Mouse (Mus musculus): ENCODE data around the gene Pank3.

DNA sequence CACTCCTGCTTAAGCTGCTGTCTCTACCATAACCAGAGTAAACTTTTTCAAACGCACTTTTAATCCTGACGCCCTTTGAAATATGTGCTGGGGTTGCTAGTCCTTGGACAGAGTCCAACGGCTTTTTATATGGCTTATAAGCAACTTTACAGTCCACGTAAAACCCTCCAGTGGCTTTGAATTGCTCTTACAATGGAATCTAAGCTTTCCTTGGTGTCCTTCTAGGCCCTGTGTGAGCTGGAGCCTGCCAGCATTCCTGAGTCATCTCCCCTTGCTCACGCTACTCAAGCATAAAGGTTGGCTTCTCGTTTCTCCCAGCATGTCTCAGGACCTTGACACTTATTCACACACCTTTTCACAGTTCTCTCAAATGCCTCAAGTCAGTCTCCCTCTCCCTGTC lies 13.7 kb upstream of the Pank3 start:
- TF ChIP-seq SIN3A (IDR thresholded peaks at IDR 0.05; ENCODE audit: low read length) (no peak), CTCF (IDR thresholded peaks at IDR 0.05 in 2 of 3, conservative IDR thresholded peaks at IDR 0.05 in 1 of 3; ENCODE audit: control insufficient read depth in 1 of 3, insufficient read depth in 1 of 3, low read depth in 2 of 3, low read length in 3 of 3, poor library complexity in 1 of 3, severe bottlenecking in 1 of 3) (no peak), ETS1 (IDR thresholded peaks at IDR 0.05; ENCODE audit: low read depth, low read length) (no peak), E2F4 (IDR thresholded peaks at IDR 0.05; ENCODE audit: borderline replicate concordance, low read depth, low read length) (no peak), MAX (IDR thresholded peaks at IDR 0.05; ENCODE audit: low read length) (no peak), POLR2A (IDR thresholded peaks at IDR 0.05; ENCODE audit: control insufficient read depth in 1 of 2, insufficient read depth in 1 of 2, low read depth in 1 of 2, low read length in 2 of 2, poor library complexity in 1 of 2) (no peak), USF1 (IDR thresholded peaks at IDR 0.05; ENCODE audit: low read depth, low read length) (no peak), TCF12 (IDR thresholded peaks at IDR 0.05; ENCODE audit: low read depth, low read length) (no peak), ZC3H11A (IDR thresholded peaks at IDR 0.05; ENCODE audit: low read depth, low read length) (no peak), POLR2AphosphoS2 (IDR thresholded peaks at IDR 0.05; ENCODE audit: low read length) (no peak), RCOR1 (IDR thresholded peaks at IDR 0.05; ENCODE audit: low read depth, low read length) (no peak), MYB (IDR thresholded peaks at IDR 0.05; ENCODE audit: low read depth, low read length) (no peak), MXI1 (IDR thresholded peaks at IDR 0.05; ENCODE audit: low read depth, low read length) (no peak), MEF2A (IDR thresholded peaks at IDR 0.05; ENCODE audit: extremely low read depth, insufficient replicate concordance, low read depth, low read length, poor library complexity, severe bottlenecking) (no peak)
